Mouse (Mus musculus) heart, postnatal 25 days (tissue): ENCODE results near the gene Flii. TPM values are rescaled to one million over a fixed set of nuclear protein-coding genes. Genes with fewer than 3 reads are reported as not detected.

Experiments
- DNase-seq: peaks from one replicate; pipeline ENCODE4 v3.0.0; 2022; ENCODE audit warnings: low spot score
- intact Hi-C: fragments of 180-260 bp; cut with DNase I; formaldehyde crosslinking; loops from one replicate; pipeline ENCODE4 v1.15.1; 2025
- microRNA-seq: library from miRNA; unstranded; fragments of <30 nt; microRNA quantifications from one replicate; pipeline ENCODE4 v1.2.0, GENCODE M21; 2022
- total RNA-seq, 2 experiments: library from RNA; stranded (reverse); gene quantifications; 2 replicates each; pipeline ENCODE4 v1.2.3; 2021

Flii gene
- total RNA-seq, 2 experiments from 2014 or later: 112 to 120 TPM

DNA sequence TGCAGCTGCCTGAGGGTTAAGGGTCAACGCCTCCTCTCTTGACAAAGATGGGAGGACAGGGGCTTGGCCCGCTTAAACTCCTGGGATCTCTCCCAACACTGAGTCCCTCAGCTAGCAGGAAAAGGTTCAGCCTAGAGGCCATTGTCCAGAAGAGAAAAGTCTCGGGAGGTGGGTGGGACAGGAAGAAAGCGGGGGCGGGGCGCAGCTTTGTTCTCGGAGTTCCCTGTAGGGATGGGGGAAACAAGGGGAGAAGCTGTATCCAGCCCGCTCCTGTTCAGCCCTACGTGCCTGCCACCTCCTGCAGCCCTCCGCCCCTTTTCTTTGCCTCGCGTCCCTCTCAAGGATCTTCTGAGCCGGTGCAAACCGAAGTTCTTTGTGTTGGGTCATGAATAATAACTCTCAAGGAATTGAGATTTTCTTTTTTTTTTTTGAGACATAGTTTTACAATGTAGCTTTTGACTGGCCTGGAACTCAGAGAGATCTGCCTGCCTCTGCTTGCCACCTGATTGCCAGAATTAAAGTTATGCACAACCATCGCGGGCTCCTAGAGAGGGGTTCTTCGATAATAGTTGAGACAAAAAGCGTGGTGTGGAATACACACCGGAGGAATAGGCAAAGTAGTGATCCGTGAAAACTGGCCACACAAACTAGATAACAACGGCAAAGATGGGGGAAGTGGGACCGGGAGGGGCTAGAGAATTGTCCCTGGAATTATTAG is 28.1 kb downstream of the Flii start:
- DNase-seq: peak; percentile 76
- intact Hi-C loops: loop anchor here (2.0 to 5.0 kb wide), 3 partner anchors 28 to 178 kb away; partner anchors contain the start of genes Flii and Tmem11

GRCm38 (mm10) chr11:60697561-60697960 is 29.5 kb downstream of the Flii start:
- DNase-seq: no peak
- intact Hi-C loops: loop anchor here (5.0 kb wide), 2 partner anchors 130 to 180 kb away; partner anchors contain the start of gene Tmem11

DNA sequence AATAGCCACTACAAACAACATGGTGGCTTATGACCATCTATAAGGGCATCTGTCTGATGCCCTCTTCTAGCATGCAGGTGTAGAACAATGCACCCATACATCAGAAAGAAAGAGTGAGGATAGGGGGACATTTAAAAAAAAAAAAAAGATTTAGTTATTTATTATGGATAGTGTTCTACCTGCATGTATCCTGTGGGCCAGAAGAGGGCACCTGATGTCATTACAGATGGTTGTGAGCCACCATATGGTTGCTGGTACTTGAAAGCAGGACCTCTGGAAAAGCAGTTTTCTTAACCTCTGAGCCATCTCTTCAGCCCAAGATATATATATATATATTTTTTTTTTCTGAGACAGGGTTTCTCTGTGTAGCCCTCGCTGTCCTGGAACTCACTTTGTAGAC is 30.9 kb downstream of the Flii start:
- intact Hi-C loops: loop anchor here (5.0 kb wide), 2 partner anchors 131 to 181 kb away; partner anchors contain the start of gene Tmem11
- no peak for DNase-seq

Small RNA genes within 50 kb of the gene (microRNA-seq; reads per million reads assigned to microRNA genes)
- gene Mir5100: 9.4 reads per million, percentile 23 among the genes with 10 or more reads in this experiment

Other genes with a start within 250 kb of the Flii start
- gene Alkbh5, start 190.9 kb downstream of the Flii start, total RNA-seq: 10 to 100 TPM; 72.8 to 82.5 TPM
- 10 to 100 TPM; 11.4 to 12.3 TPM for gene Llgl1, start 27.5 kb downstream of the Flii start, total RNA-seq
- 10 to 100 TPM; 31.6 to 32.9 TPM for gene Mief2, start 1.1 kb upstream of the Flii start, total RNA-seq
- 1 to 10 TPM; 4.1 to 4.2 TPM for gene Top3a, start 50.1 kb upstream of the Flii start, total RNA-seq
- gene Smcr8, start 50.3 kb upstream of the Flii start, total RNA-seq: 10 to 100 TPM; 13.4 to 16.3 TPM
- 10 to 100 TPM in 1 of 2 experiments, 1 to 10 TPM in 1; 5.1 to 12.6 TPM for gene Shmt1, start 84.5 kb upstream of the Flii start, total RNA-seq
- 10 to 100 TPM; 20.1 to 20.8 TPM for gene Dhrs7b, start 103.4 kb upstream of the Flii start, total RNA-seq
- gene Tmem11, start 152.0 kb upstream of the Flii start, total RNA-seq: 10 to 100 TPM; 27.6 to 28.0 TPM
- gene Natd1, start 187.5 kb upstream of the Flii start, total RNA-seq: 10 to 100 TPM; 14.6 to 14.9 TPM
- 10 to 100 TPM; 73.6 to 81.8 TPM for gene Map2k3, start 204.8 kb upstream of the Flii start, total RNA-seq